Mouse (Mus musculus) T-helper 2 cell (primary cell): ENCODE results near the gene Capza3.

Experiments used
- in situ Hi-C: fragments of 300-600 bp; cut with MboI, MseI; formaldehyde crosslinking; loops from one replicate; pipeline ENCODE4 v1.15.1; 2025; ENCODE audit warnings: high pct_unique_total_duplicates

Gene Capza3

DNA sequence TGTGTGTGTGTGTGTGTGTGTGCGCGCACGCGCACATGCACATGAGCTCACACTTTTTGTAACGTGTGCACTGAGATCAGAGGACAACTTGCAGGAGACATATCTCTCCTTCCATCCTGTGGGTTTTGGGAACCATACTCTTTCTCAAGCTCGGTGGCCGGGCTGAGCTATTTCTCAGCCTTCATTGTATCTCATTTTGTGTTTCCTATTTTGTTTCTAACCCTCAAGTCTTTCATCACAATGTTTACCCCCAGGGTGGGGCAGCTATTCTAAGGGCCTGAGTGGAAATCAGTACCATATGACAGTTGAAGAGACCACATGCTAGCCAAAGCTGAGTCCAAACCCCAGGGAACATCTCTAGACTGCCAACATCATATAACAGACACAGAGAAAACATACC is at the start of gene Capza3:
Gene Capza3 (plus strand): TSS at position 301 of the 400 bp plus-strand sequence.
- in situ Hi-C loops = no loop called here

DNA sequence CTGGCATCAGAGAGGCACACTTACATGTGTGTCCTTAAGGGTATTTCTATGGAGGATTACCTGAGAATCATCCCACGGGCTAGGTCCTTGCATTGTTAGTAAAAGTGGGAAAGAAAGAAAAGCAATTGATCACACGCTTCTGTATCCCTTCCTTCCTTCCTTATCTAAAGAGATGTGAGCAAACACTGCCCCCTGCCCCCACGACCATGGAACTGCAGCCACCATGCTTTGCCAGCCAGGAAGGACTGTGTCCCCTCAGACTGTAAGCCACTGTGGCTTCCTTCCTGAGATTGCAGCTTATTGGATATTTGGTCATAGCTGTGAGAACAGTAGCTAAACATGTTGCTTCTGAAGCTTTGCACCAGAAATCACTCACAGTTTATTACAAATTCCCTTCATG is 35.9 kb upstream of the Capza3 start:
- in situ Hi-C loops = no loop called here

DNA sequence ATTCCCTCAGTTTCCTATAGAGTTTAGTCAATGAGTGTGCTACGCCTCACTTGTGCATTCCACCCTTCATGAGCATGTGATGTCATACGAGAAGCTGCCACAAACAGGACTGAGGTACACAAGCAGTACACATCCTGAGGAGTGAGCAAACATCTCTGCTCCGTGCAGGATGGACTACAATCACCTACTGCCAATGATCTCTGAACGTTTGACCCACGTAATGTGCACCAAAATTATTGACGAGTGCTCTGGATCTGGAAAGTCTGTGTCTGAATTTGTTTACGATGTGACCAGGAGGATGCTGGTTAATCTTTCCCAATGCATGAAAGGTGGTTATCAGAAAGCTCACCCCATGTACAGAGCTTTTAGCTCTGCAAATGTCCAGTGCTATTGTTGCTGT is 16.6 kb upstream of the Capza3 start:
- in situ Hi-C loops = no loop called here

DNA sequence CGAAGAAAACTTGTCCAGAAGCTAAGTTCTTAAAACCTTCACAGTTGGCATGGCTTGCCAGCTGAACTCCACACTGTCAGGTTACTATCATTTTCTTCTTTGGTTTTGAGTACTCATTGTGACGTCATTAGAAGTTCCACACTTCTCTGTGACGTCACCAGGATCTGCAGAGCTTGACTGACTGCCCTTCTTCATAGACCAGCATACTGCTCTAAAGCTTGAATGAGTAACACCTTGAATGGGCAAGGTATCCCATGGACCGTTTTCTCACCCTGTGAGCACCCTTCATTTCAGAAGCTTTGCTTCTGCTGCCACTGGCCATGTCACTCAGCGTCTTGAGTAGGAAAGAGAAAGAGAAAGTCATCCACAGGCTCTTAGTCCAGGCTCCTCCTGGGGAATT is 305 bp downstream of the Capza3 start, which contains the start of gene Plcz1:
Gene Plcz1 (minus strand): TSS at position 101 of the 400 bp plus-strand sequence.
- in situ Hi-C loops = no loop called here

- in situ Hi-C loops = no loop called here
Observed at GRCm38 (mm10) chr6:140051476-140051875, 10.4 kb downstream of the Capza3 start.

- in situ Hi-C loops = no loop called here
Observed at GRCm38 (mm10) chr6:140054271-140054928, 13.3 kb downstream of the Capza3 start.

DNA sequence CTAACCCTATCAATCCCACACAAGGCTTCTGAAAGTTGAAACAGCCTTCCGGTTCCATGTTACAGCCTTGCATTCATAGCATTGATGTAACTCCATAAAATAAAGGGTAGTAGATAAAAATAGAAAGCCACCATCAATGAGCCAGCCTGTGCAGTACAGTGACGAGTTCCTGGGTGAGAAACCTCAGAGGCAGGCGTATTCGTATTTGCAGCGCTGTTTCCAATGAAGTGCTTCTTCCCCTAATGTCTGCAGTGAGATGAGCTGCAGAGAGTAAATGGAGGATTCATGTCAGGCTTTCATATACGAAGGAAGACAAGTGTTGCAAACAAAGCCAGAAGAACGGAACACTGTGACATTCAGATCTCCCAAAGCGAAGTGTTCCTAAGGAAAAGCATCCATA is 28.1 kb downstream of the Capza3 start:
- in situ Hi-C loops = loop anchor here (10.0 kb wide), 1 partner anchor 404 kb away; no protein-coding TSS in a partner anchor

- in situ Hi-C loops = no loop called here
Observed at GRCm38 (mm10) chr6:140080933-140081332, 39.9 kb downstream of the Capza3 start.

- in situ Hi-C loops = no loop called here
Observed at GRCm38 (mm10) chr6:140081739-140082138, 40.7 kb downstream of the Capza3 start.

GRCm38 (mm10) chr6:140089855-140090254 is 48.8 kb downstream of the Capza3 start:
- in situ Hi-C loops = no loop called here
